Mouse (Mus musculus): Measurements from ENCODE around the gene Lonp2. TPM values are rescaled to one million over a fixed set of nuclear protein-coding genes. Genes with fewer than 3 reads are reported as not detected.

Gene Lonp2
- polyA plus RNA-seq, 1 experiment from 2014 or later, result 51.0 TPM

- no peak overlapping the region for H3K27ac ChIP-seq (replicated peaks; ENCODE audit: low read depth, low read length)
- DNase-seq (ENCODE audit: low spot score), result no peak
- H3K9ac ChIP-seq (ENCODE audit: low read length), result no peak overlapping the region
- H3K36me3 ChIP-seq (ENCODE audit: control insufficient read depth, insufficient read depth, low read length), result no peaks in the 10 kb centered on the region
- no peak overlapping the region for H3K4me2 ChIP-seq (ENCODE audit: low read depth, severe bottlenecking)
- peaks cover 4% of the 10 kb centered on the region; the same call in 1 of the 2 replicates for H3K4me1 ChIP-seq (ENCODE audit: control insufficient read depth, insufficient read depth, low read length)
- H3K4me3 ChIP-seq (ENCODE audit: low read depth, low read length), result no peak overlapping the region
- H3K9me3 ChIP-seq (ENCODE audit: control insufficient read depth, low read length), result no peaks in the 10 kb centered on the region
- ATAC-seq (ENCODE audit: insufficient number of reproducible peaks, low FRiP score, low TSS enrichment, low read depth), result no peak
- no peaks in the 10 kb centered on the region for H3K27me3 ChIP-seq (ENCODE audit: control insufficient read depth, insufficient read depth, low read length)
These were observed 117.1 kb downstream of the Lonp2 start for GRCm38 (mm10) chr8:86740899-86741298.

GRCm38 (mm10) chr8:86741627-86742026, 117.8 kb downstream of the Lonp2 start:
- Histone ChIP-seq H3K9ac (ENCODE audit: low read length) (no peak overlapping the region), H3K27me3 (ENCODE audit: control insufficient read depth, insufficient read depth, low read length) (no peaks in the 10 kb centered on the region), H3K36me3 (ENCODE audit: control insufficient read depth, insufficient read depth, low read length) (no peaks in the 10 kb centered on the region), H3K4me1 (ENCODE audit: control insufficient read depth, insufficient read depth, low read length) (peaks cover 6% of the 10 kb centered on the region; the same call in 1 of the 2 replicates), H3K4me2 (ENCODE audit: low read depth, severe bottlenecking) (no peak overlapping the region), H3K27ac (replicated peaks; ENCODE audit: low read depth, low read length) (no peak overlapping the region), H3K9me3 (ENCODE audit: control insufficient read depth, low read length) (no peaks in the 10 kb centered on the region), H3K4me3 (ENCODE audit: low read depth, low read length) (no peak overlapping the region)
- DNase-seq (ENCODE audit: low spot score) (no peak), ATAC-seq (ENCODE audit: insufficient number of reproducible peaks, low FRiP score, low TSS enrichment, low read depth) (no peak)

GRCm38 (mm10) chr8:86742605-86743345, 118.9 kb downstream of the Lonp2 start:
- Histone ChIP-seq H3K27me3 (ENCODE audit: control insufficient read depth, insufficient read depth, low read length) (no peaks in the 10 kb centered on the region), H3K27ac (replicated peaks; ENCODE audit: low read depth, low read length) (no peak overlapping the region), H3K9ac (ENCODE audit: low read length) (no peak overlapping the region), H3K9me3 (ENCODE audit: control insufficient read depth, low read length) (no peaks in the 10 kb centered on the region), H3K4me3 (ENCODE audit: low read depth, low read length) (no peak overlapping the region), H3K4me1 (ENCODE audit: control insufficient read depth, insufficient read depth, low read length) (peaks cover 6% of the 10 kb centered on the region; the same call in 1 of the 2 replicates), H3K36me3 (ENCODE audit: control insufficient read depth, insufficient read depth, low read length) (no peaks in the 10 kb centered on the region), H3K4me2 (ENCODE audit: low read depth, severe bottlenecking) (no peak overlapping the region)
- no peak for ATAC-seq (ENCODE audit: insufficient number of reproducible peaks, low FRiP score, low TSS enrichment, low read depth)
- 83% methylated on average over 7 of the region's 7 CpGs for WGBS
- no peak for DNase-seq (ENCODE audit: low spot score)

GRCm38 (mm10) chr8:86744313-86745220, 120.7 kb downstream of the Lonp2 start:
- no peak for DNase-seq (ENCODE audit: low spot score)
- WGBS, result 7% methylated on average over 18 of the region's 18 CpGs
- ATAC-seq (ENCODE audit: insufficient number of reproducible peaks, low FRiP score, low TSS enrichment, low read depth), result no peak

GRCm38 (mm10) chr8:86745221-86745934, 121.5 kb downstream of the Lonp2 start, which contains the start of the genes Gm10638 and Siah1a:
TSS of gene Gm10638 (plus strand) at chr8:86745699.
TSS of gene Siah1a (minus strand) at chr8:86745934.
- H3K4me3 ChIP-seq (ENCODE audit: low read depth, low read length), result peak within 1 kb of the TSS; percentile 87
- H3K27ac ChIP-seq (replicated peaks; ENCODE audit: low read depth, low read length), result peak within 1 kb of the TSS; percentile 92
- under 1% methylated on average over 69 of the region's 88 CpGs for WGBS
- DNase-seq (ENCODE audit: low spot score) (peak; percentile 78), ATAC-seq (ENCODE audit: insufficient number of reproducible peaks, low FRiP score, low TSS enrichment, low read depth) (peak; percentile 72)
- no peaks in the 10 kb centered on the region for H3K27me3 ChIP-seq (ENCODE audit: control insufficient read depth, insufficient read depth, low read length)
- no peaks in the 10 kb centered on the region for H3K9me3 ChIP-seq (ENCODE audit: control insufficient read depth, low read length)
- peak within 1 kb of the TSS; percentile 86 for H3K4me2 ChIP-seq (ENCODE audit: low read depth, severe bottlenecking)
- H3K4me1 ChIP-seq (ENCODE audit: control insufficient read depth, insufficient read depth, low read length), result peaks cover 6% of the 10 kb centered on the region; the same call in 1 of the 2 replicates
- no peaks in the 10 kb centered on the region for H3K36me3 ChIP-seq (ENCODE audit: control insufficient read depth, insufficient read depth, low read length)
- H3K9ac ChIP-seq (ENCODE audit: low read length), result peak within 1 kb of the TSS; percentile 100

More at GRCm38 (mm10) chr8:86744313-86745220, 120.7 kb downstream of the Lonp2 start:
- Histone ChIP-seq H3K27me3 (ENCODE audit: control insufficient read depth, insufficient read depth, low read length) (no peaks in the 10 kb centered on the region), H3K9ac (ENCODE audit: low read length) (peak overlapping the region; percentile 100), H3K9me3 (ENCODE audit: control insufficient read depth, low read length) (no peaks in the 10 kb centered on the region), H3K4me3 (ENCODE audit: low read depth, low read length) (peak overlapping the region; percentile 87), H3K4me2 (ENCODE audit: low read depth, severe bottlenecking) (peak overlapping the region; percentile 62), H3K4me1 (ENCODE audit: control insufficient read depth, insufficient read depth, low read length) (peaks cover 6% of the 10 kb centered on the region; the same call in 1 of the 2 replicates), H3K27ac (replicated peaks; ENCODE audit: low read depth, low read length) (peak overlapping the region; percentile 92), H3K36me3 (ENCODE audit: control insufficient read depth, insufficient read depth, low read length) (no peaks in the 10 kb centered on the region)

GRCm38 (mm10) chr8:86745935-86746441, 122.1 kb downstream of the Lonp2 start:
- H3K4me1 ChIP-seq (ENCODE audit: control insufficient read depth, insufficient read depth, low read length), result peaks cover 6% of the 10 kb centered on the region; the same call in 1 of the 2 replicates
- H3K9ac ChIP-seq (ENCODE audit: low read length), result peak overlapping the region; percentile 100
- peak; percentile 96 for DNase-seq (ENCODE audit: low spot score)
- H3K9me3 ChIP-seq (ENCODE audit: control insufficient read depth, low read length), result no peaks in the 10 kb centered on the region
- H3K27ac ChIP-seq (replicated peaks; ENCODE audit: low read depth, low read length), result peak overlapping the region; percentile 92
- peak; percentile 81 for ATAC-seq (ENCODE audit: insufficient number of reproducible peaks, low FRiP score, low TSS enrichment, low read depth)
- peak overlapping the region; percentile 86 for H3K4me2 ChIP-seq (ENCODE audit: low read depth, severe bottlenecking)
- no peaks in the 10 kb centered on the region for H3K36me3 ChIP-seq (ENCODE audit: control insufficient read depth, insufficient read depth, low read length)
- H3K27me3 ChIP-seq (ENCODE audit: control insufficient read depth, insufficient read depth, low read length), result no peaks in the 10 kb centered on the region
- H3K4me3 ChIP-seq (ENCODE audit: low read depth, low read length), result peak overlapping the region; percentile 87
- 0% methylated on average over 58 of the region's 70 CpGs for WGBS

GRCm38 (mm10) chr8:86746511-86746910, 122.7 kb downstream of the Lonp2 start:
- 3% methylated on average over 11 of the region's 11 CpGs for WGBS
- no peaks in the 10 kb centered on the region for H3K27me3 ChIP-seq (ENCODE audit: control insufficient read depth, insufficient read depth, low read length)

More at GRCm38 (mm10) chr8:86746511-86746910, 122.7 kb downstream of the Lonp2 start:
- Histone ChIP-seq H3K9me3 (ENCODE audit: control insufficient read depth, low read length) (no peaks in the 10 kb centered on the region), H3K36me3 (ENCODE audit: control insufficient read depth, insufficient read depth, low read length) (no peaks in the 10 kb centered on the region), H3K4me3 (ENCODE audit: low read depth, low read length) (peak overlapping the region; percentile 87), H3K9ac (ENCODE audit: low read length) (peak overlapping the region; percentile 100), H3K27ac (replicated peaks; ENCODE audit: low read depth, low read length) (peak overlapping the region; percentile 92; the same call in 1 of the 2 replicates), H3K4me1 (ENCODE audit: control insufficient read depth, insufficient read depth, low read length) (peaks cover 6% of the 10 kb centered on the region; the same call in 1 of the 2 replicates), H3K4me2 (ENCODE audit: low read depth, severe bottlenecking) (peak overlapping the region; percentile 86)
- no peak for DNase-seq (ENCODE audit: low spot score)
- ATAC-seq (ENCODE audit: insufficient number of reproducible peaks, low FRiP score, low TSS enrichment, low read depth), result no peak; the same call in 1 of the 2 replicates
